Mouse (Mus musculus): Measurements from ENCODE around the gene Egf.

GRCm38 (mm10) chr3:129738291-129739183 lies 16.6 kb downstream of the Egf start:
- TF ChIP-seq POLR2A (IDR thresholded peaks at IDR 0.05; ENCODE audit: borderline replicate concordance, control insufficient read depth, low read depth, low read length), result no peak
- TF ChIP-seq CTCF (IDR thresholded peaks at IDR 0.05; ENCODE audit: control insufficient read depth, insufficient read depth, low read length), result no peak
